Mouse (Mus musculus) forebrain, embryonic 16.5 days (tissue): ENCODE measurements around the gene Acap2. TPM values are rescaled to one million over a fixed set of nuclear protein-coding genes. Genes with fewer than 3 reads are reported as not detected.

ENCODE experiments used
- ATAC-seq: fragments of 200-750 bp; cut with Nextera tagmentation; 2 replicates; pipeline ENCODE4 v1.8.0; 2017; ENCODE audit warnings: mild to moderate bottlenecking, moderate library complexity
- H3K27ac ChIP-seq: fragments of 300-500 bp; sonication (generic); 2 replicates; pipeline ENCODE4 v1.5.1; 2014; ENCODE audit warnings: low read length, control low read depth
- H3K27me3 ChIP-seq: fragments of 300-500 bp; sonication (generic); replicated peaks from 2 replicates; pipeline ENCODE4 v1.6.1; 2014; ENCODE audit warnings: low read length; ENCODE audit not compliant: control insufficient read depth, insufficient read depth
- H3K36me3 ChIP-seq: fragments of 300-500 bp; sonication (generic); 2 replicates; pipeline ENCODE4 v1.6.1; 2014; ENCODE audit not compliant: control insufficient read depth, insufficient read depth
- H3K4me1 ChIP-seq: fragments of 300-500 bp; sonication (generic); replicated peaks from 2 replicates; pipeline ENCODE4 v1.6.1; 2014; ENCODE audit warnings: low read length; ENCODE audit not compliant: control insufficient read depth, insufficient read depth
- H3K4me2 ChIP-seq: fragments of 300-500 bp; sonication (generic); 2 replicates; pipeline ENCODE4 v1.6.1; 2014; ENCODE audit warnings: mild to moderate bottlenecking, low read length, control low read depth
- H3K4me3 ChIP-seq: fragments of 300-500 bp; sonication (generic); replicated peaks from 2 replicates; pipeline ENCODE4 v1.5.1; 2014; ENCODE audit warnings: mild to moderate bottlenecking, low read length, control low read depth
- H3K9ac ChIP-seq: fragments of 300-500 bp; sonication (generic); replicated peaks from 2 replicates; pipeline ENCODE4 v1.6.1; 2014; ENCODE audit warnings: low read depth, low read length, control low read depth
- H3K9me3 ChIP-seq: fragments of 300-500 bp; sonication (generic); 2 replicates; pipeline ENCODE4 v1.6.1; 2016; ENCODE audit warnings: low read length; ENCODE audit not compliant: control insufficient read depth
- WGBS: fragments of 180-500 bp; shearing (Covaris S2); extraction: QIAGEN DNeasy Blood & Tissue Kit; methylation state at CpG from one replicate; pipeline ENCODE4 v1.1.7; 2014; 5-methylcytosine and 5-hydroxymethylcytosine counted together
- polyA plus RNA-seq: library from polyadenylated mRNA; unstranded; fragments of >200 nt; fragmentation: Nextera tagmentation; extraction: Ambion mirVana; gene quantifications from 2 replicates; pipeline ENCODE4 v1.2.1, GENCODE M21; 2015

The Acap2 gene
- polyA plus RNA-seq, 1 experiment from 2014 or later = 12.7 TPM

- no peak overlapping the region for H3K9ac ChIP-seq
- H3K27ac ChIP-seq = no peak overlapping the region
- H3K4me3 ChIP-seq = no peak overlapping the region
- H3K9me3 ChIP-seq = no peaks in the 10 kb centered on the region
- H3K4me2 ChIP-seq = no peak overlapping the region
- no peaks in the 10 kb centered on the region for H3K36me3 ChIP-seq
- WGBS = 95% methylated on average over 3 of the region's 3 CpGs
- no peaks in the 10 kb centered on the region for H3K4me1 ChIP-seq
- H3K27me3 ChIP-seq = no peaks in the 10 kb centered on the region
- ATAC-seq = no peak
These were observed 140.8 kb downstream of the Acap2 start for GRCm38 (mm10) chr16:31060226-31060625.

GRCm38 (mm10) chr16:31059730-31060129 is 141.3 kb downstream of the Acap2 start:
- H3K9ac ChIP-seq = no peak overlapping the region
- 76% methylated on average over 4 of the region's 4 CpGs for WGBS
- H3K4me3 ChIP-seq = no peak overlapping the region

GRCm38 (mm10) chr16:31052812-31053211 is 148.2 kb downstream of the Acap2 start:
- no peak overlapping the region for H3K4me2 ChIP-seq
- WGBS = 87% methylated on average over 6 of the region's 6 CpGs
- no peaks in the 10 kb centered on the region for H3K4me1 ChIP-seq
- H3K9me3 ChIP-seq = no peaks in the 10 kb centered on the region
- H3K36me3 ChIP-seq = no peaks in the 10 kb centered on the region
- no peaks in the 10 kb centered on the region for H3K27me3 ChIP-seq
- 0 out of 2 replicates have a peak overlapping the region, but pooled peaks have one; percentile 10 for H3K9ac ChIP-seq
- no peak for ATAC-seq
- H3K4me3 ChIP-seq = no peak overlapping the region
- H3K27ac ChIP-seq = no peak overlapping the region

More at GRCm38 (mm10) chr16:31059730-31060129, 141.3 kb downstream of the Acap2 start:
- H3K4me2 ChIP-seq = no peak overlapping the region
- no peaks in the 10 kb centered on the region for H3K9me3 ChIP-seq
- no peaks in the 10 kb centered on the region for H3K4me1 ChIP-seq
- H3K36me3 ChIP-seq = no peaks in the 10 kb centered on the region
- no peak for ATAC-seq
- H3K27me3 ChIP-seq = no peaks in the 10 kb centered on the region
- no peak overlapping the region for H3K27ac ChIP-seq

- Histone ChIP-seq H3K4me3 (no peak overlapping the region), H3K4me1 (0 out of 2 replicates have a peak, but pooled peaks cover 3% of the 10 kb centered on the region), H3K27ac (no peak overlapping the region), H3K9ac (no peak overlapping the region), H3K27me3 (no peaks in the 10 kb centered on the region), H3K36me3 (no peaks in the 10 kb centered on the region), H3K4me2 (no peak overlapping the region), H3K9me3 (no peaks in the 10 kb centered on the region)
- 76% methylated on average over 7 of the region's 7 CpGs for WGBS
- no peak for ATAC-seq
These were observed 148.8 kb downstream of the Acap2 start for GRCm38 (mm10) chr16:31052177-31052726.

GRCm38 (mm10) chr16:31050701-31051100 is 150.3 kb downstream of the Acap2 start:
- H3K36me3 ChIP-seq = no peaks in the 10 kb centered on the region
- H3K4me2 ChIP-seq = no peak overlapping the region
- H3K27ac ChIP-seq = no peak overlapping the region
- 89% methylated on average over 7 of the region's 7 CpGs for WGBS
- H3K9me3 ChIP-seq = no peaks in the 10 kb centered on the region
- H3K27me3 ChIP-seq = no peaks in the 10 kb centered on the region
- no peak overlapping the region for H3K9ac ChIP-seq
- 0 out of 2 replicates have a peak, but pooled peaks cover 11% of the 10 kb centered on the region for H3K4me1 ChIP-seq
- H3K4me3 ChIP-seq = no peak overlapping the region
- no peak for ATAC-seq

- ATAC-seq = no peak
- Histone ChIP-seq H3K4me2 (no peak overlapping the region), H3K4me1 (0 out of 2 replicates have a peak, but pooled peaks cover 11% of the 10 kb centered on the region), H3K27ac (no peak overlapping the region), H3K9ac (no peak overlapping the region), H3K36me3 (no peaks in the 10 kb centered on the region), H3K27me3 (no peaks in the 10 kb centered on the region), H3K4me3 (no peak overlapping the region), H3K9me3 (no peaks in the 10 kb centered on the region)
- 87% methylated on average over 6 of the region's 6 CpGs for WGBS
These were observed 152.9 kb downstream of the Acap2 start for GRCm38 (mm10) chr16:31048194-31048593.

GRCm38 (mm10) chr16:31047186-31047898 is 153.7 kb downstream of the Acap2 start:
- H3K4me1 ChIP-seq = 0 out of 2 replicates have a peak, but pooled peaks cover 11% of the 10 kb centered on the region
- no peaks in the 10 kb centered on the region for H3K27me3 ChIP-seq
- no peak for ATAC-seq
- no peaks in the 10 kb centered on the region for H3K9me3 ChIP-seq
- no peaks in the 10 kb centered on the region for H3K36me3 ChIP-seq
- H3K4me2 ChIP-seq = no peak overlapping the region
- no peak overlapping the region for H3K4me3 ChIP-seq
- no peak overlapping the region for H3K27ac ChIP-seq
- no peak overlapping the region for H3K9ac ChIP-seq
- WGBS = 76% methylated on average over 10 of the region's 10 CpGs

GRCm38 (mm10) chr16:31046217-31046659 is 154.8 kb downstream of the Acap2 start:
- Histone ChIP-seq H3K9ac (no peak overlapping the region), H3K27ac (no peak overlapping the region), H3K27me3 (no peaks in the 10 kb centered on the region), H3K4me2 (no peak overlapping the region), H3K36me3 (no peaks in the 10 kb centered on the region), H3K4me1 (0 out of 2 replicates have a peak, but pooled peaks cover 11% of the 10 kb centered on the region), H3K4me3 (no peak overlapping the region), H3K9me3 (no peaks in the 10 kb centered on the region)
- 78% methylated on average over 14 of the region's 14 CpGs for WGBS
- ATAC-seq = no peak

GRCm38 (mm10) chr16:31045211-31045610 is 155.8 kb downstream of the Acap2 start:
- ATAC-seq = no peak
- Histone ChIP-seq H3K4me3 (no peak overlapping the region), H3K27me3 (no peaks in the 10 kb centered on the region), H3K4me1 (peaks cover 12% of the 10 kb centered on the region), H3K27ac (no peak overlapping the region), H3K9ac (no peak overlapping the region), H3K4me2 (no peak overlapping the region), H3K9me3 (no peaks in the 10 kb centered on the region), H3K36me3 (no peaks in the 10 kb centered on the region)
- WGBS = 68% methylated on average over 5 of the region's 5 CpGs
